In genomic region chr14:100444099-100444498, GRCm38 (mm10) we compare ENCODE assay signal across 30 mouse cellular contexts.
"Had no signal": no experiment of that assay in that cellular context is flagged by ENCODE, and none has a peak within 500 bp of the region (broad histone marks: within the 10 kb centered on the region; RNA-seq: fewer than 3 reads in every experiment).

No protein-coding gene starts in this region.

- H3K27me3 ChIP-seq: limb, embryonic 12.5 days; limb, embryonic 15.5 days; liver, embryonic 12.5 days; liver, embryonic 13.5 days; liver, embryonic 15.5 days; lung, embryonic 15.5 days; megakaryocyte, embryonic 14.5 days; midbrain, embryonic 12.5 days; midbrain, embryonic 13.5 days; midbrain, embryonic 15.5 days; neural tube, embryonic 12.5 days had no signal

- ATAC-seq: liver, embryonic 12.5 days; liver, postnatal 0 days; midbrain, embryonic 13.5 days; midbrain, embryonic 15.5 days; midbrain, embryonic 16.5 days had no signal

- H3K9ac ChIP-seq: limb, embryonic 12.5 days; limb, embryonic 15.5 days; liver, embryonic 12.5 days; liver, embryonic 13.5 days; liver, embryonic 14.5 days; liver, embryonic 15.5 days; liver, postnatal 0 days; lung, embryonic 14.5 days; lung, embryonic 15.5 days; midbrain, embryonic 12.5 days; midbrain, embryonic 13.5 days; midbrain, embryonic 15.5 days; neural tube, embryonic 12.5 days had no signal

- H3K27ac ChIP-seq: left cerebral cortex, adult 2 months; limb, embryonic 12.5 days; limb, embryonic 15.5 days; liver, embryonic 12.5 days; liver, embryonic 13.5 days; liver, embryonic 14.5 days; liver, embryonic 15.5 days; lung, embryonic 15.5 days; macrophage; midbrain, embryonic 10.5 days; midbrain, embryonic 12.5 days; midbrain, embryonic 13.5 days; midbrain, embryonic 15.5 days; neural tube, embryonic 12.5 days had no signal

- H3K9me3 ChIP-seq: limb, embryonic 12.5 days; limb, embryonic 15.5 days; liver, embryonic 12.5 days; liver, embryonic 13.5 days; liver, embryonic 15.5 days; lung, embryonic 15.5 days; midbrain, embryonic 10.5 days; midbrain, embryonic 12.5 days; midbrain, embryonic 13.5 days; midbrain, embryonic 15.5 days; neural tube, embryonic 12.5 days had no signal

- H3K4me1 ChIP-seq: liver, embryonic 12.5 days; liver, embryonic 13.5 days; liver, embryonic 15.5 days; megakaryocyte, embryonic 14.5 days; midbrain, embryonic 10.5 days; midbrain, embryonic 12.5 days; midbrain, embryonic 13.5 days; midbrain, embryonic 15.5 days; neural tube, embryonic 12.5 days had no signal

- DNase-seq: left cerebral cortex, postnatal 4 days; liver; liver, embryonic 13.5 days; liver, postnatal 0 days; lung, adult 18-20 months; lung, adult 2 months; lung, postnatal 10 days; lung, postnatal 14 days; lung, postnatal 36 days; lung, postnatal 4 days; midbrain, embryonic 14.5 days had no signal

- H3K36me3 ChIP-seq: limb, embryonic 12.5 days; limb, embryonic 15.5 days; liver, embryonic 12.5 days; liver, embryonic 13.5 days; liver, embryonic 15.5 days; lung, embryonic 15.5 days; midbrain, embryonic 10.5 days; midbrain, embryonic 12.5 days; midbrain, embryonic 13.5 days; midbrain, embryonic 15.5 days; neural tube, embryonic 12.5 days had no signal

- H3K4me3 ChIP-seq: left cerebral cortex, adult 2 months; limb, embryonic 12.5 days; limb, embryonic 15.5 days; liver, embryonic 12.5 days; liver, embryonic 13.5 days; liver, embryonic 15.5 days; lung, embryonic 15.5 days; megakaryocyte, embryonic 14.5 days; midbrain, embryonic 10.5 days; midbrain, embryonic 12.5 days; midbrain, embryonic 13.5 days; midbrain, embryonic 15.5 days; myocyte; neural tube, embryonic 12.5 days had no signal

- H3K4me2 ChIP-seq: limb, embryonic 12.5 days; limb, embryonic 15.5 days; liver, embryonic 11.5 days; liver, embryonic 12.5 days; liver, embryonic 13.5 days; liver, embryonic 15.5 days; lung, embryonic 14.5 days; lung, embryonic 15.5 days; midbrain, embryonic 11.5 days; midbrain, embryonic 12.5 days; midbrain, embryonic 13.5 days; midbrain, embryonic 15.5 days; neural tube, embryonic 12.5 days had no signal
